Mouse (Mus musculus) bone marrow macrophage, adult 2 months (primary cell): ENCODE data around the gene Cxadr.

Experiments used
- CTCF ChIP-seq: IDR thresholded peaks from 2 replicates; pipeline ENCODE4 v1.5.1; 2012; ENCODE audit warnings: low read depth, mild to moderate bottlenecking, low read length, moderate library complexity
- POLR2A ChIP-seq: IDR thresholded peaks from 2 replicates; pipeline ENCODE4 v1.6.1; 2012; ENCODE audit warnings: mild to moderate bottlenecking, low read depth, low read length, borderline replicate concordance

DNA sequence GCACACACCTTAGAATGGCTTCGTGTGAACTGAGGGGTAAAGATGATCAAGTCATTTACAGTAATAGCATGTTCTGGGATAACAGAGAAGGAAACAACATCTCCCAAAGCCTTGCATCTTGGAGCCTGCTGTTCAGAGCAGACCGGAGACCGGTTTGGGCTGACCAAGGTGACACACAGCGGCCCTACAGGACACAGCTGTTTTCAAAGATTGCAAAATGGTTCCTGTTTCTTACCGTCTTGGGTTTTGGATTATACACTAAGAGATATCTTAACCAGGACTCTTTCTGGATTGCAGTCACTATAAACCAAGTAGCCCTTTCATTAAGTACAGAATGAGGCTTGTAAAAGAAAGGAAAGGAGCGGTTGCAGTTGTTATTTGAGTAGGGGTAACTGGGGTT is 97.4 kb downstream of the Cxadr start:
- TF ChIP-seq POLR2A (no peak), CTCF (no peak)
